Mouse (Mus musculus): Measurements from ENCODE around the gene Olfr63. TPM values are rescaled to one million over a fixed set of nuclear protein-coding genes. Genes with fewer than 3 reads are reported as not detected.

Olfr63 gene
- polyA plus RNA-seq, 1 experiment from 2014 or later = 0.01 TPM

Other genes starting within 250 kb of the Olfr63 start
- 10.5 and 10.9 TPM in 2 replicates for gene Zfp763, start 231.3 kb upstream of the Olfr63 start, polyA plus RNA-seq (2015; fragmentation: Nextera tagmentation; extraction: Ambion mirVana)
- not detected in 2 replicates for gene 4921501E09Rik, start 196.6 kb upstream of the Olfr63 start, polyA plus RNA-seq (2015; fragmentation: Nextera tagmentation; extraction: Ambion mirVana)
- 6.9 and 7.9 TPM in 2 replicates for gene Zfp563, start 175.4 kb upstream of the Olfr63 start, polyA plus RNA-seq (2015; fragmentation: Nextera tagmentation; extraction: Ambion mirVana)
- not detected in 2 replicates for gene Morc2b, start 125.0 kb upstream of the Olfr63 start, polyA plus RNA-seq (2015; fragmentation: Nextera tagmentation; extraction: Ambion mirVana)
- not detected in 2 replicates for gene Olfr55, start 96.2 kb upstream of the Olfr63 start, polyA plus RNA-seq (2015; fragmentation: Nextera tagmentation; extraction: Ambion mirVana)
- gene Olfr239, start 73.4 kb upstream of the Olfr63 start, polyA plus RNA-seq (2015; fragmentation: Nextera tagmentation; extraction: Ambion mirVana) = not detected in 2 replicates
- not detected in 2 replicates for gene Olfr1564, start 43.0 kb upstream of the Olfr63 start, polyA plus RNA-seq (2015; fragmentation: Nextera tagmentation; extraction: Ambion mirVana)
- gene Zfp955a, start 9.5 kb upstream of the Olfr63 start, polyA plus RNA-seq (2015; fragmentation: Nextera tagmentation; extraction: Ambion mirVana) = 15.3 and 15.9 TPM in 2 replicates
- gene Zfp955b, start 24.9 kb downstream of the Olfr63 start, polyA plus RNA-seq (2015; fragmentation: Nextera tagmentation; extraction: Ambion mirVana) = 10.9 and 11.9 TPM in 2 replicates
- gene Zfp81, start 94.2 kb downstream of the Olfr63 start, polyA plus RNA-seq (2015; fragmentation: Nextera tagmentation; extraction: Ambion mirVana) = 8.5 and 9.5 TPM in 2 replicates
- gene Zfp101, start 130.0 kb downstream of the Olfr63 start, polyA plus RNA-seq (2015; fragmentation: Nextera tagmentation; extraction: Ambion mirVana) = 12.1 and 12.6 TPM in 2 replicates
- not detected in 2 replicates for gene Actl9, start 168.2 kb downstream of the Olfr63 start, polyA plus RNA-seq (2015; fragmentation: Nextera tagmentation; extraction: Ambion mirVana)